Mouse (Mus musculus) pancreas, adult 10 weeks (tissue): ENCODE results near the gene Gm2888. TPM values are rescaled to one million over a fixed set of nuclear protein-coding genes. Genes with fewer than 3 reads are reported as not detected.

Experiments
- polyA plus RNA-seq: library from polyadenylated mRNA; stranded (reverse); fragments of 350-450 nt; fragmentation: Illumina TruSeq; extraction: RNeasy Lipid Tissue Mini Kit (QIAGEN cat#74804); gene quantifications from one replicate; pipeline ENCODE4 v1.2.3, GENCODE M21; 2015; ENCODE audit warnings: low read depth, low replicate concordance; ENCODE audit not compliant: insufficient read depth

Gm2888 gene
- polyA plus RNA-seq: not detected

GRCm38 (mm10) chr14:3029702-3030101, at the start of gene Gm2888:
Gm2888 (plus strand) TSS chr14:3030002.

DNA sequence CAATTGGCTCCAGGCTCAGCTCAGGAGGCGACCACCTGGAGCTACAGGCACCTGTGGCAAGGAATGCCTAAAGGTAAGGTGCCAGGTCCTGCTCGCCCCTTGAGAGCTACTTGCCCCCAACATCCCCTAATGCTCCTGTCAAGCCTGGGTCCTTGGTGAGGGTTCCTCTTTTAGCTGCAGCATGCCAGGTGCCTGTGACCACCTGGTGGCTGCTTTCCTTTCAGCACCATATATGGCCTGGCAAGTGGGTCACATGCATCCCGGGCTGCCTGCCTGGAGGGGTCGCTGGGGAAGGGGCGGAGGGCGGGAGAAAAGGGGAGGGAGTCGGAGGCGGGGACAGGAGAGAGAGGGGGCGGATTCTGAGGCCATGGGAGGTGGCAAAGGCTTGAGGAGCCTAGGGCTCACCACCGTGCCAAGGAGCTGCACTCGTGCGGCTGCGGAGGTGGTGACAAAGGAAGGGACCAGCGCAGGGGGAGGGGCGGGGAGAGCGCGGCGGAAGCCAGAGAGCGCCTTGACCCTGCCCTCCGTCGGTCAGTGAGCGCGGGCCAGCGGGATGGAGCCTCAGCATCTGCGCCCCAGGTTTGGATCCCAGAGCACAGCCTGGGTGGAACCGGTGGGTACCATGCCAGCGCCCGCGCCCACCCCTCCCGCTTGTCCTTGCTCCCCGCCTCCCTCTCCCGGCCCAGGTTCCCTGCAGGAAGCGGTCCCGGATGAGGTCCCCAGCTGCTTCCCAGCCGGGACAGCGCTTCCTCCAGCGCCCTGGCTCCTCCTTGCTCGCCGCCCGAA, 19.1 kb downstream of the Gm2888 start, which contains the start of gene Gm2897:
Gm2897 (plus strand) TSS at position 559 of the 786 bp plus-strand sequence.

Other genes with a start within 250 kb of the Gm2888 start
- not detected for gene Gm2897, start 19.3 kb downstream of the Gm2888 start, polyA plus RNA-seq
- gene Gm10340, start 104.0 kb downstream of the Gm2888 start, polyA plus RNA-seq: not detected
- gene Gm5795, start 158.3 kb downstream of the Gm2888 start, polyA plus RNA-seq: not detected
- not detected for gene D830030K20Rik, start 178.5 kb downstream of the Gm2888 start, polyA plus RNA-seq